Mouse (Mus musculus) right cerebral cortex, adult 2 months (tissue): ENCODE results near the gene Apon.
A peak's percentile ranks its signal among the peaks of the same experiment; 100 is the strongest.
"Not testable (repeated sequence)": the region's sequence is repeated elsewhere in the genome, so short reads cannot be mapped to it uniquely, and the experiment has no call there.

Source experiments
- DNase-seq, 2 experiments: peaks; one replicate each; pipeline ENCODE4 v3.0.0; 2021 to 2022; ENCODE audit warnings: low spot score in 2 of 2

Apon gene

GRCm38 (mm10) chr10:128272819-128273439, 19.0 kb downstream of the Apon start:
- DNase-seq = not testable (repeated sequence)

GRCm38 (mm10) chr10:128275374-128275773, 21.5 kb downstream of the Apon start:
- DNase-seq = not testable (repeated sequence)

GRCm38 (mm10) chr10:128278158-128278557, 24.3 kb downstream of the Apon start:
- no peak for DNase-seq

GRCm38 (mm10) chr10:128280943-128281342, 27.0 kb downstream of the Apon start:
- no peak for DNase-seq

- DNase-seq = no peak
Measured at GRCm38 (mm10) chr10:128281682-128282081, 27.8 kb downstream of the Apon start.

DNA sequence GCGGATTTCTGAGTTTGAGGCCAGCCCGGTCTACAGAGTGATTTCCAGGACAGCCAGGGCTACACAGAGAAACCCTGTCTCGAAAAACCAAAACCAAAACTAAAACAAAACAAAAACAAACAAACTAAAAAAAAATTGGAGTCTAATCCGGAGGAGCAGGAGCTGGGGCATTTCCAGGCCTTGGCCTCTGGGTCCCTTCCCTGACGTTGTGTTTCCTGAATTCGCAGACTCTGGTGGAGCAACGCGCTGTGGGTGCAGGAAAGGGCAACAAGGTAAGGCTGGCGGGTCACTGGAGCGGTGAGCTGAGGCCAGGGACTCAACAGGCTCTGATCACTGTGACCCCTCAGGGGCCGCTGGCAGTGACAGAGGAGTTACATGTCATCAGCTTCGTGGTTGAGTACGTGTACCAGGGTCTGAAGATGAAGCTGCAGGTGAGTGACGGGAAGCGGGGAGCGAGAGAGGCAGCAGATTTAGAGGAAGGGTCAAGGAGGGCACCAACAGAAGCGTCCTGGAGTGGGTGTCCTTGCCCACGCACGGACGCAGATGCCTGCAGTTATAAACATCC, 29.1 kb downstream of the Apon start:
- no peak for DNase-seq

DNA sequence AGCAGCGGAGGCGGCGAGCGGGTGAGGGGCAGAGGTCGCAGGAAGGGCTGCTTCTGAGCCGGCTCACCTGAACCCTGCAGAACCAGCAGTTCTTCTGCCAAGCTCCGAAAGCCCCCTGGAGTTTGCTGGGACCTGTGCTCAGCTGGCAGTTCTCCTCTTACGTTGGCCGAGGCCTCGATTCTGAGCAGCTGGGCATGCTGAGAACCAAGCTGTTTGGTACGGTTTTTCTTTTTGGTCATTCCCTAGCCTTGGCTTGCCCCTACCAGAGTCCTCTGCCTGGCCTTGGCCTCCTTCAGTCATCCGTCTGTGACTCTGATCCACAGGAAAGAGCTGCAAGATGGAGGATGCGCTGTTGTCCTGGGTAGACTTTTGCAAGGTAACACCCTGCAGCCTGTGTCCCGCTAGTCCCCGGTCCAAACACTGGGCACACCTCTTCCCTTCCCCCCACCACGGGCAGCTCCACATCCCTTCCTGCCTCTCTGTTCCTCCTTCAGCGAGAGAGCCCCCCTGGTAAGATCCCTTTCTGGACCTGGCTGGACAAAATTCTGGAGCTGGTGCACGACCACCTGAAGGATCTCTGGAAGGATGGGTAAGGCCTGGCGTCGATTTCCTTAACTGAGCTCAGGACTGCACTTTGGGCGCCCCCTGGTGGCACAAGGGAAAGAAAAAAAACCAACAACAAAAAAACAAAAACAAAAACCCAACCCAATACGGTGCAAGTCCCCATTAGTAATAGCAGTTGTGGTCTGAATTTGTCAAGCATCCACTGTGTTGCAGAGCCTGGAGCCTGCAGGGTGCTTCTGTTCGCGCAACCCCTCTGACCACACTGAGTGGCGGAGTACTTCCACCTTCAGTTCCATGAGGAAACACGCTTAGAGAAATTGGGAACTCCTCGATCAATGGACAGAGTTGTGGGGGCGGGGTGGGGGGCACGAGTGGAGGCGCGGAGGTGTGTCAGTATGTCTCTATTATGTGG, 30.0 kb downstream of the Apon start:
- DNase-seq = peak; percentile 73 to 74

GRCm38 (mm10) chr10:128290594-128290993, 36.7 kb downstream of the Apon start:
- not testable (repeated sequence) for DNase-seq

- no peak for DNase-seq
Measured at GRCm38 (mm10) chr10:128296370-128297090, 42.6 kb downstream of the Apon start.

- no peak for DNase-seq
Measured at GRCm38 (mm10) chr10:128297221-128297620, 43.3 kb downstream of the Apon start.

DNA sequence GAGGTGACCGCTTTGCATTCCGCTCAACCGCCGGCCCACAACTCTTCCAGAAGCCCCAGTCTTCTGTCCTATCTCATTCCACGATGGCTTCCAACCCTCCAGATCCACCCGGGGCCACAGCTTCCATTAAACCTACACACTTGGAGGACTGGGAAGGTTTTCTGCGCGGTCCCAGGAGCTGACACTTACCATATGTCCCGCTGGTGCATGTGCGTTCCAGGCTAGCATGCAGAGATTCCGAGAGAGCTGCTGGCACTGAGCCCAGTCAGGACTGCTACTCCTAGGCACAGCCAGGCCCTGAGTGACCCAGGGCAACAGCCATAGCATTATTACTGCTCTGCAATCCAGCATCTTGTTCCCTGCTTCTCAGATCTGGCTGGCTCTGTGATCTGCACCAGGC, 43.7 kb downstream of the Apon start:
- no peak for DNase-seq

GRCm38 (mm10) chr10:128298243-128298642, 44.3 kb downstream of the Apon start:
- no peak for DNase-seq

- no peak for DNase-seq
Measured at GRCm38 (mm10) chr10:128298702-128299171, 44.8 kb downstream of the Apon start, which contains the start of gene Il23a. Gene Il23a (minus strand): TSS chr10:128298752.

DNA sequence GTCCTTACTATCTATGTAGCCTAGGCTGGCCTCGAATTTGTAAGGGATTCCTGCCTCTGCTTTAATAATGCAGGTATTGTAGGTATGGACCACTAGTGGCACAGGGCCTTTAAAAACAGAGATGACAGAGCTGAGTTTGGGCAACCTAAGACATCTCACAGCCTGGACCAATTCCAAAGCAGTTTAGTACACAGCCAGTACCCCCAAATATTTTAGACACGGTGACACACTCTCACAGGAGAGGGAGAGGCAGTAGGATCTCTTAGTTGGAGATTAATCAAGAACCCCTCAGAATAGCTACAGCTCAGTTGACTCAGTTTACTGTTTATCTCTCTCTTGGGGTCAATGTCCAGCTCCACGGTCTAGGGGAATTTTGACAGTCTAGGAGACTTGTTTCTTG, 48.5 kb downstream of the Apon start:
- no peak for DNase-seq

DNA sequence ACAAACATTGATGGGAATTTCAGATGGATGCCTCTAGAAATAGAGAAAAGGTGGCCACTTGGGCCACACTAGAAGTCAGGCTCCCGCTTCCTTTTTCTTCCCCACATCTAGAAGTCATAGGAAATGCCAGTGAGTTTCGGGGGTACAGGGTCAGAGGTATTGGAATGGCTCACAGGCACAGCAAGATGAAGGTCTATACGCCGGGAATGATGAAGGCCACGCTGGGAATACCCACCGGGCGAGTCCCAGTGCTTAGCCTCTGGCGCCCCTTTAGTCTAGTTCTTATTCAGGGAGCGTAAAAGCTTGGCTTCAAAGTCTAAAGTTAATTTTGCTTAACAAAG, 48.9 kb downstream of the Apon start:
- no peak for DNase-seq

DNA sequence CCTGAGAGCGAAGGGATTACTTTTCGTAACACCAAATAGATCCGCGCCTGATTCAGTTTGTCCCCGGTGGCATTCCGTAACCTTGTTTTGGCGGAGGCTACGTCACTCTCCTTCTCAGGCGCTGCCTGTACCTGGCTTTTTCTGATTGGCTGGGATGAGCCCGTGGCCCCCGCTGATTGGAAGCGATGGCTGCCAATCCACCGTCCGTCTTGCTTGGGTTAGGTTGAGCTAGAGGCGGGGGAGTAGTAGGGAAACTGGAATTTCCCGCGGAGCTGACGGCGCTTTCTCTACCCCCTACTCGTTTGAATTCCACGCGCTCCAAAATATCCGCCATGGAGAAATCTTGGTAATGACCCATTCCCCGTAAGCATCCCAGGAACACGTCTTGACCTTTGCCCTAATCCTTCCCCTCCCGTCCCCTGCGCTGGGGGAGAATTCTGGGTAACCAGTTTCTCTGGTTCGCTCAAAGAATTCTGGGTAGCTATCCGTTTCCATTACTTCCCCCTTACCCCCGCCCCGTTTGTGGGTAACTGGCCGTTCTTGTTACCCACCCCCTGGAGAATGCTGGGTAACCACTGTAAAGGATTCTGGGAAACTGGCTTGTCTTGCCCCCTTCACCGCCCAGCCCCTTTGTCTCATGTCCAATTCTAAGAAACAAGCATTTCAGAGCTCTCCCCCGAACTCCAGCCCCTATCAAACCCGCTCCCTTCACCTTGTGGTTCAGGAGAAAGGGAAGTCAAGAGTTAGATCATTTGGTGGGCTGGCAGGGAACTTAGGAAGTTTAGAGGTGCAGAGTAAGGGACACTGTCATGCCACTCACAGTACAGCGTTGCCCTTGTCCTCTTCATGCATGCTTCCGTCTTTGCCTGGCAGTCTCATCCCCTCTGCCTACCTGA, 49.5 kb downstream of the Apon start, which contains the start of gene Pan2:
Gene Pan2 (plus strand): TSS at position 210 of the 896 bp plus-strand sequence.
- DNase-seq = peak; percentile 100
